Mouse (Mus musculus) ZHBTc4 (cell line): ENCODE measurements around the gene Sh2b1.
A peak's percentile ranks its signal among the peaks of the same experiment; 100 is the strongest.
"Not testable (repeated sequence)": the region's sequence is repeated elsewhere in the genome, so short reads cannot be mapped to it uniquely, and the experiment has no call there.

Experiments
- DNase-seq: peaks from one replicate; pipeline ENCODE4 v3.0.0-alpha.2; 2011; ENCODE audit warnings: low read depth, low spot score

The Sh2b1 gene

DNA sequence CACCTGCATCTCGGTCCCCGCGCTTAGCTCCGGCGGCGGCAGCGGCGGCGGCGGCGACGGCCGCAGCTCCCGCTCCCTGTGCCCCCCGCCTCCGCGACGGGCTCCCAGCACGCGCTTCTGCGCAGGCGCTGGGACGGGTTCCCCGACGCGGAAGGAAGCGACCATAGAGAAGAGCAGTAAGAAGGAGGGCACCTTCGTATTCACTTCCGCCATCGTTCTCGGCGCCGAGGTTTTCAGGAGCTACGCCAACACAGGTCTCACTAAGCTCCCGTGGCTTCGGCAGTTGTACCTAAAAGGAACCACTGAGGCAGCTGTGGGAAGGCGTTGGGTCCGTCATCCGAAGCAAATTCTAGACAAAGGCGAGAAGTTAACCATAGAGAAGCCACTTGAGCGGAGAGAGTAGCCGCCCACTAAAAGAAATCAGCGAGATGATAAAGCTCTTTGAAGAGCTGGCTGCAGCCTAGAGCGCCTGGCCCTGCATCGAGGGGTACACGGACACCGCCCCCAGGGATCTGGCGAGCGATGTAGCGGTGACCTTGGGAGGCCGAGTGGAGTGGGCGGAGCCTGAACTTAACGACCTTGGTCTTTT is at the start of gene Sh2b1:
Gene Sh2b1, minus strand, starts transcription at position 432 of the 589 bp plus-strand sequence.
- peak; percentile 97 for DNase-seq

DNA sequence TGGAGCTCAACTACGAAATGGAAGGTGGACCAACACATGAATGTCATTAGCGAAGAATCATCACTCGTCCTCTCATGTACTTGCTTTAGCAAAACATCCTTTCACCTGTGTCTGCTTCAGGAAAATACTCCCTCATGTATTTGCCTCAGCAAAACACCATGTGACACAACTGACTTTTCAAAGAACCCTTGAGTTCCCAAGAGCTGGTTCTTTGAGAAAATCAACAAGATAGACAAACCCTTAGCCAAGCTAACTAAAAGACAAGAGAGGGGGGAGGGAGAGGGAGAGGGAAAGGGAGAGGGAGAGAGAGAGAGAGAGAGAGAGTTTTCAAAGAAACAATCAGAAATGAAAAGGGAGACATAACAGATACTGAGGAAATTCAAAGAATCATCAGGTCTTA is 48.1 kb upstream of the Sh2b1 start:
- DNase-seq, result no peak

DNA sequence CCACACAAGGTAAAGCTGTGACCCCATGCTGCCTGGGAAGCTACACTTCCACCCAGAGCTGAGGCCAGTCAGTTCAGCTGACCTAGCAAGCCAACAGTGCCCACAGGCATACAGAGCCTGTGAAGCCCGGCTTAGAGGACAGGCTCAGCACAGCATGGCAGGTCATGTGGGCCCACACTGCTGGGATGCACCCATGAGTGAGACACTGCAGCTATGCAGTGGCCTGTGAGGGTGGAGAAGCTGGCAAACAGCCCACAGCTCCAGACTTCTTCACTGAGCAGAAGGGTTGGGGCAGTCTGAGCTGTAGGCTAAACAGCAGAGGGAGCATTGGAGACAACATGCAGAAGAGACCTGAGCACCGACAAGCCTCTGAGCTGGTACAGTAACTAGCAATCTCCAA is 44.3 kb upstream of the Sh2b1 start:
- no peak for DNase-seq

DNA sequence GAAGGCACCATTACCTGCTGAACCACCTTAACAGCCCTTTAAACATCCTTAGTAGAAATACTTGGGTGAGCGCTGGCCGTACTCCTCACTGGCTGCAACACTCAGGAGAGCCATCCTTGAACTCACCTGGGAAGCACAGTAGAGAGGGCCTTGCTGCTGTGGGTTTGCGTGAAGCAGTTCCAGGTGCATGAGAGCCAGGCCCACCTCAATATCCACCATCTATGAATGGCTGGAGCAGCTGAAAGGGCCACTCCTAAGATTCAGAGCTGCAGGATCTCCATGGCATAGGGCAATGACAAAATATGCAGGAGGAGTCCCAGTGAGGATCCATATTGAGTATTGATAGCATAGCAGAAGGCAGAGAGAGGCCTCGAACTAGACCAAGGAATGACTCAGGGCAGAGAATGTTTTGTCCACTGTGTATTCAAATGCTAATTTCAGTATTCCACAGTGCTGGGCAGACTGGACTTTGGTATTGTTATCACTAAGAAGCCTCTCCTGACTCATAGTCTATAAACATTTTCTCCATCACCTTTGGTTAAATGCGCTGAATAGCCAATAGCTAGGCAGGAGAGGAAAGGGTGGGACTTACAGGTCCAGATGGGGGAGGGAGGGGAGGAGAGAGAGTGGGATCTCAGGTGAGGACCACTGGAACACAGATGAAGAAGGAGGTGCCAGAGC is 43.2 kb upstream of the Sh2b1 start:
- no peak for DNase-seq

DNA sequence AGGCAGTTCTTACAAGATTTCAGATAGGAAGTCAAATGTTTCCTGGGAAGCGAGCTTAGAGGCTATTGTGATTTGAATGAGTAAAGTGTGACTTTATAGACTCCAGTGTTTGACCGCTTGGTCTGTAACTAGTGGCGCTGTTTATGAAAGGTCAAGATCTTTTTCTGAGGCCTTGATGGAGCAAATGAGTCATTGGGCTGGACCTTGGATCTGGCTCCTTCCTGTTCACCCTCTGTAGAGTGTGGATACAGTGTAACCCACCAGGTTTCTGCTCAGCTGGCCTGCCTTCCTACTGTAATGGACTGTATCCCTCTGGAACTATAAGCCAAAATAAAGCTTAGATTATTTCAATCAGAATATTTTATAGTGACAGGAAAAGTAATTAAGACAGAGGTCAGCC is 36.1 kb upstream of the Sh2b1 start:
- no peak for DNase-seq

DNA sequence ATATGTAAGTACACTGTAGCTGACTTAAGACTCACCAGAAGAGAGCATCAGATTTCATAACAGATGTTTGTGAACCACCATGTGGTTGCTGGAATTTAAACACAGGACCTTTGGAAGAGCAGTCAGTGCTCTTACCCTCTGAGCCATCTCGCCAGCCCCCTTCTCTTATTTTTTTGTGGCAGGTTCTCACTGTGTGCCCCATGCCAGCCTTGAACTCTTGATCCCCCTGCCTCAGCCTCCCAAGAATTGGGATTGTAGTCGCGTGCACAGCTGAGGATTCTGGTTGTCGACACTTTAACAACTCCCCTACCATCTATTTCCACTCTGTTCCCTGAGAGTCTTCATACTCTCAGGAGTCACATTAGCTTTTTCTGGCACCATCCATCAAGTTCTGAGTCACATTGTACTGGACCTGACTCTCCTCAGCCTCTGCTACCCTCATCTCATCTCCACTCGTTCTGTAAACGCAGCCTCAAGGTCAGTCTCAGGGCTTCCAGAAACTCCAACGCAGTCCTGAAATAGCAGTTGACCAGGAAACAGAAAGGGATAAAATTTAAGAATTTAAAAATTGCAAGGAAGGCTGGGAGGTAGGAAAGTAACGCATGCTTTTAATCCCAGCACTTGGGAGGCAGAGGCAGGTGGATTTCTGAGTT is 32.0 kb upstream of the Sh2b1 start:
- DNase-seq, result no peak

DNA sequence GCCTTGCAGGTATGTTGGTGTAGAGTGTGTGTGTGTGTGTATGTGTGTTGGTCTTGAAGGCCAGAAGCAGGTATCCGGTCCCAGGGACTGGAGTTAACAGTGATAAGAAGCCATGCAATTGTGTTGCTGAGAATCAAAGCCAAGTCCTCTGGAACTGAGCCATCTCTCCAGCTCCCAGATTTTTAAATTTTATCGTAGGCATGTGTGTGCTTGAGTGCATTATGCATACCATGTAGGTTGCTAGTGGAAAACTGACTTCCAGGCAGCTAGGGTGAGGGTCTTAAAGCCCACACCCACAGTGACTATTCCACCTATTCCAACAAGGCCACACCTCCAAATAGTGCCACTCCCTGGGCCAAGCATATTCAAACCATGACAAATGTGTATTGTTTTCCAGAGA is 29.7 kb upstream of the Sh2b1 start:
- peak; percentile 45 for DNase-seq

DNA sequence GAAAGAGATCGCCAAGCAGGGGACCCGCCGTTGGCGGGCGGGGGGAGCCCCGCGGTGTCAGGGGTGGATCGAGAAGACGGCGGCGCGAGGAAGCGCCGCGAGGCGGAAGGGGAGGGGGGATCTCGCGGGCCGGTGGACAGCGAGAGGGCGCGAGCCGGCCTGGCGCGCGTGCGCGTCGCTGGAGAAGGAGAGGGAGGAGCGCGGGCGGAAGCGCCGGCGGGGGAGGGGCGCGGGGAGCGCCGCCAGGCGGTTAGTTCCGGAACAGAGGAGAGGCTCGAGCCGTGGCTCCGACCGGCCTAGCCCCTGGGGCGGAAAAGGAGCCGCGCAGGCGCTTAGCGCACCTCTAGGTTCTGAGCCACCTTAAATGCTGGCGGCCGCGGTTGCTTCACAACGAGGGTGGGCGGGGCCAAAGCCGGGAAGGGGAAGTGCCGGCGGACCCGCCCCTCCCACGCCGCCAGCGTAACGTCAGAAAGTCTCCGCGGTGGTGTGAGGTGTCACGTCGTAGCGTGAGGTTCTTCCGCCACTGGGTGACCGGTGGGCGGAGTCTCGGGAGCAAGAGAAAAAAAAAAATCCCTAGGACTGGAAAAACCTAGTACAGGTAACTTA is 28.2 kb upstream of the Sh2b1 start, which contains the start of gene Atxn2l:
Gene Atxn2l, minus strand, starts transcription at position 165 of the 606 bp plus-strand sequence.
- peak; percentile 100 for DNase-seq

DNA sequence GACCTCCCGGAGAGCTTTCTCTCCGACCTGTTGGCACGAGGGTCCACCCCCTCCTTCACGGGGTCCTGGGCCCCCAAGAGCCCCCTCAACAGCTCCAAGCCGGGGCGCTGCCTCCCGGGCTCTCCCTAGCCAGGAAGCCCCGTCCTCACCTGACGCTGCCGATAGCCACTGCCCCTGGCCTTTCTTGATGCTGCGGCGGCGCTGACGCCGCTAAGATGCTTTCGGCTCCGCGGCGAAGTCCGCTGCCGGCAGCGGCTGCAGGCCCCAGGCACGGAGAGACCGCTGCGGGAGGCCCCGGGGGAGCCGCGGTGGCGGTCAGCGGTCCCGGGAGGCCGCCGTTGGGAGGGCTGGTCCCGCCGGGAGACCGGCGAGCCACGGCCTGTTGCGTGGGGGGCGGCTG is 27.5 kb upstream of the Sh2b1 start:
- DNase-seq, result no peak

DNA sequence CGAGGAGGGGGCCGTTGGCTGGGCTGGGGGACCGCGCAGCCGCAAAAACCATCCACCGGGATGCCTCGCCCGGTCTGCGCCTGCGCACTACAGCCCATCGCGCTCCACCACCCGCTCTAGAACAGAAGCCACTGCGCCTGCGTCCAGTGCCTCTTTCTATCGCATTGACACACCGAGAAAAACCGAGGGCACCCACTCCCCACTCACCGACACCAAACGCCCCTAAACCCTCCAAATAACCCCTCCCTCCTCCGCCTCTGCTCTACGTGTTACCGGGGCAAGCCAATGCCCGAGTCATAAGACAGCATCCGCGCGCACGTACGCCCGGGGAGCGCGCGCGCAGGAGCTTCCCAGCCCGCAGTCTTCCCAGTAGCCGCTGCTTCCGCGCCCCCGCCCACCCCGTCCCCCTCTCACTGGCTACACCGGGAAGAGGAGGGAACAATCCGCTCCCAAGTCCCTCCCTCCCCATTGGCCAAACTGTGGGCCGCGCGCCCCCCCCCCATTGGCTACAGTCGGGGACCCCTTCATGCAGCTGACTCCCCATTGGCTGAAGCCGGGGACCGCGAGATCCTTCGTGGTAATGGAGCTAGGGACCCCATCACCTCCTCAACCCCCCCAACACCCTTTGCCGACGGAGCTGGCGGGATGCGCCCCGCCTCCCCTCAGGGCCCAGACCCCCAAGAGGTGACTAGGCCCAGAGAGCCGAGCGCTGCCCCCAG is 27.0 kb upstream of the Sh2b1 start:
- DNase-seq, result peak; percentile 99

DNA sequence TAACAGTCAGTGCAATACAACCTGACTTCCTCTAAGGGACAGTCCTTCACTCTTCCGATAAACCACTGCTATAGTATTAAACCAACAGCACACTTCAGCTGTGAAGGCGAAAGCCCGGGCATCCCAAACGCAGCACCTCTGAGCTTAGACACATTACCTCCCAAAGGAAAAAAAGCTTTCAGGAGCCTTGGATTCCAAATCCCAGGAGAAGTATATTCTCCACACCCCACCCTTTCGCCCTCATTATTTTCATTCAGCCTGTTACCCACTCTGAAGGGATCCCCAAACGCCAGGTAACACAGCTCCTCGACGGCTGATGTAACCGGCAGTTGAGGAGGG is 26.4 kb upstream of the Sh2b1 start:
- DNase-seq, result no peak

DNA sequence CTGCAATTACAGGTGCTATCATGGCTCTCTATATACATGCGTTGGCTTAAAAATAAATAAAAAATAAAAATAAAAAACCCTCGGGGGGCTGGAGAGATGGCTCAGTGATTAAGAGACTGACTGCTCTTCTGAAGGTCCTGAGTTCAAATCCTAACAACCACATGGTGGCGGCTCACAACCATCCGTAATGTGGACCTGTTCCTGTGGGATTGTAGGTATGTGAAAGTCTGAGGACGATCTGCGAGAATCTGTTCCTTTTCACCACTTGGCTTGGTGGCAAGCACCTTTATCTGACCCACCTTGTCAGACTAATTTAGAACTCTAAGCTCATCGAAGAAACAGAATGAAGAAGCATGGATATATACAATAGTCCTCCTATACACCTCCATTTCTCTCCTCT is 24.2 kb upstream of the Sh2b1 start:
- DNase-seq, result no peak

DNA sequence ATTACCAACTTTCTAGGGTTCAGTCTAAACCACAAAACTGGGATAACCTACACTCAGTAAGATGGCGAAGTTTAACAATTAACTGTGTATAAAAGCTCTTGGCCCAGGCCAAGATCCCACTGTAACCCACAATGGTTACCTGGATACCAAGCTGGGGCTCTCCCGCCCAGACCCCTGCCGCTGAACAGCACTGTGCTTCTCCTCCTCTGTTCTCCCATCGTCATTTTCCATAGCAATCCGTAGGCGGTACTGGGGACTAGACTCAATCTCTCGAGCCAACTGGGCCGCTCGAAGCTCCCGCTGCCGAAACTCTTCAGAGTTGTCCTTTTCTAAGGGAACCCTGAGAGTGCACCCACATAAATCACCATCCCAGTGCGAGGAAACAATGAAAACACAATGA is 22.7 kb upstream of the Sh2b1 start:
- no peak for DNase-seq

DNA sequence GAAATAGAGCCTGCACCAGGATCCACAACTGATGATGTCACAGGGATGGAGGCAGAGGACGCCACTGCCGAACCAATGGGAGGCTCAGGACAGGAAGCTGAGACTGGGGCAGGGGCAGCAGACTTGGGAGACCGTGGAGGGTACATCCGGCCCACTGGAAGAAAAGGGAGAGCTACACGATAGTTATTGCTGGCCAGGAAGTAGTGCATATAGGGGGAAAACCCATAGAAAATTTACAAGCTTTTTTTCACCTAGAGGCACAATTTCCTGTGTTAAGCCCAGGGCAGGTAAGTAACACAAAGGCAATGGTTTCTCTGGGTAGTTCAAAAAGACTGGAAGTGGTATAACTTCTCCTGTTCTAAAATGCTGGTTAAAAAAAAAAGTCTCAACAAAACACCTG is 21.3 kb upstream of the Sh2b1 start:
- no peak for DNase-seq

DNA sequence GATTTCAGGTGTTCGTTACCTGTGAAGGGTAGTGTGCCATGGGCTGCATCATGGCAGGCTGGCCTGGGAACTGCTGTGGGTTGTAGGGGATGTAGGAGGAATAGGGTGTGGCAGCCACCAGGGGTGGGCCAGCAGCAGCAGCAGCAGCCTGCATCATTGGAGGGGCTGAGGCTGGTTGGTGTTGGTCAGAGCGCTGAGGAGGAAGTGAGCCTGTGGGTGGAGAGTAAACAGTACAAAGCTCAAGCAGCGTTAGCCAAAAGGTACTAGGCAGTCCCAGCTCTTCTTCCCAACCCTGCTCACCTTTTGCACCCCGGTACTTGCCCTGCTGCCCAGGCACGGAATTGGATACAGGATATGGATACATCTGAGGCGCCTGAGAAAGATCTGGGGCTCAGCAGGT is 18.9 kb upstream of the Sh2b1 start:
- DNase-seq, result no peak

DNA sequence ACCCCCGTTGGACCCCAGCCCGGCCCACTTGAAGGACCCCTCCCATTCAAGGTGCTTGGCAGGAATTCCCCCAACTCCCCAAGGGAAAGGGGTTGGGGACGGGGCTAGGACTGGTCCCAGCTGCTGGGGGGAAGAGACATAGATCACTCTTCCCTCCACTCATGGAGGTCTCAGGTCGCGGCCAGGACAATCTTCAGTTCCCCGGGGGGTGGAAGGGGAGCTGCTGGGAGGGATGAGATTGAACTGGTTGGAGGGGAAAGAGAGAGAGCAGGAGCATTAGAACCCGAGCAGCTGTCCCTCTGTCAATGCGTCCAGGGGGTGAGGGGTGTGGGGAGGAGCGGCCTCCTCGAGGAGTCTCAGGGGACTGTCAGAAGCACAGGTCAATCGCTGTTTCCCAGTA is 16.7 kb upstream of the Sh2b1 start:
- no peak for DNase-seq

DNA sequence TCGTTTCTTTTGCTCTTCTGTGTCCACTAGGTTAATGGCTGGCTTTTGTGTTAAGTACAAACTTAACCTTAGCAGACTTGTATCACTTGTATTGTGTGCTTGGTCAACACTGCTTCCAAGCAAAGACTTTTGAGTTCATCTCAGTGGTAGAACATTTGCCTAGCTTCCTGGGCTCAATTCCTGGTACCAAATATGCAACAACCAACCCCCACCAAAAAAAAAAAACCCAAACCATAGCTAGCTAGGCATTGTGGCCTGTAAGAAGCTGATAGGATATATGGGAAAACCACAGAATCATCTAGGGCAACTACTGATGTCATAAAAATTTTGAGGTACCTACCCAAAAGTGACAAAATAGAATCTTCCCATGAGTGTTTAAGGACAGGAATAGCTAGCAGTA is 15.8 kb upstream of the Sh2b1 start:
- DNase-seq, result no peak

DNA sequence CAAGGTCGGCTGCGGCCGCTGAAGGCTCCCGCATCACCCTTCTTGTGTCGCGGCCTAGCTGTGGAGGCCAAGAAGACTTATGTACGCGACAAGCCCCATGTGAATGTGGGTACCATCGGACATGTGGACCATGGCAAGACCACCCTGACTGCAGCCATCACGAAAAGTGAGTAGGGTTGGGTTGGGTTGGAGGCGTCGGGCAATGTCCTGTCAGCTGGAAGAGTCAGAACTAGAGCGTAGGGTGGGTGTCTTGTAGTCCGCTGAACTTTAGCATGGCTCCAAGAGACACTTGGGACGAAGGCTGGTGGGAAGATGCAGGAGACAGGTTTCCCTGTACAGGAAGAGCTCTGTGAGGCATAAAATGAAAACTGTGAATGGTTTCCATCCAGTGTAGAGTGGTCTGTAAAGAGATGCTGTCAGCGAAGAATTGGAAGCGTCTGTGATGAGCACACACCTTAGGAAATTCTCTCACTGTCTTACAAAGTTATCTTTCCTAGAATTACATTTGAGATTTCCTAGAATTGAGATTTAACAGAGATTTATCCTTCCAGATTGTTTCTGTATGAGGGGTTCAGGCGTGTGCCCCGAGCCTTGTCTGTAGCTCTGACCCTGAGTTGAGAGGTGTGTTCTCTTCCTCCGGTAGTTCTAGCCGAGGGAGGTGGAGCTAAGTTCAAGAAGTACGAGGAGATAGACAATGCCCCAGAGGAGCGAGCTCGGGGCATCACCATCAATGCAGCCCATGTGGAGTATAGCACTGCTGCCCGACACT is 12.6 kb upstream of the Sh2b1 start:
- DNase-seq, result not testable (repeated sequence)

DNA sequence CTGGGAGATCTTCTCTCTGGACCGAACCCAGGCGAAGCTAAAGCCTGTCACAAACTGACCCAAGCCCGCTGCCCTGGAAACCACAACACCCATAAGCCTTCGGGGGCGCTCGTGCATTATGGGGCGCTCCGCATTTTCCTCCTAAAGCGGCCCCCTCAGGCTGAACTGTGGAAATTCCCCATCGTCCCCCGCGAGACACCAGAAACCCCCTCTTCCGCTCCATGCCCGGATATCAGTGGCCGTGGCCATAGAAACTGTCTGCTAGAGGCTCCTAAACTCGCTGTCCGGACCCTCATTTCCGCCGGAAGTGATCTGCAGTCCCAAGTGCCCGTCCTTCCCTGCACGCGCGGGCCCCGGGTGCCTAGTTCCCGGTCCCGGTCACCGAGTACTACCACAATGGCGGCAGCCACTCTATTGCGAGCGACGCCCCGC is 11.8 kb upstream of the Sh2b1 start, which contains the start of gene Tufm:
Gene Tufm, plus strand, starts transcription at position 310 of the 432 bp plus-strand sequence.
- peak; percentile 95 for DNase-seq

DNA sequence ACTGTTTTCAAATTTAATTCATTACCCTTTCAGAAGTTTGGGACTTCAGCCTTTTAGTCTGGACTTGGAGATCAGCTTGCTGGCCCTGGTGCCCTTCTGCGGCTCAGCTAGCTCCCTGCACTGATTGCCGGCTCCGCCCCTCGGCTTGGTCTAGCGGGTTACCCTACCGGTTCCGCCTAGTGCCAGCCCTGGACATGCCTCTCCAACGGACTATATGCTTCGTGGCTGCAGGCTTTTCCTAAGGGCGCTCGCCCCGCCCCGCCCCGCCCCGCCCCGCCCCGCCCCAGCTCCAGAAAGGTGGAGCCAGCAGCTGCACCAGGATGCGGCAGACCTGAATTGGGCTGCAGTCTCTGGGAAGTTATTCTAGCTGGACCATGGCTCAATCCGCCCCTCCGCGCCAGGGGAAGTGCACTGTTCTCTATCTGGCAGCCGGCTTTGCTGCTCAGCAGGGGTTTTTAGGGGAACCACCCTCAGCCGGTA is 7.2 kb upstream of the Sh2b1 start:
- DNase-seq, result peak; percentile 97

DNA sequence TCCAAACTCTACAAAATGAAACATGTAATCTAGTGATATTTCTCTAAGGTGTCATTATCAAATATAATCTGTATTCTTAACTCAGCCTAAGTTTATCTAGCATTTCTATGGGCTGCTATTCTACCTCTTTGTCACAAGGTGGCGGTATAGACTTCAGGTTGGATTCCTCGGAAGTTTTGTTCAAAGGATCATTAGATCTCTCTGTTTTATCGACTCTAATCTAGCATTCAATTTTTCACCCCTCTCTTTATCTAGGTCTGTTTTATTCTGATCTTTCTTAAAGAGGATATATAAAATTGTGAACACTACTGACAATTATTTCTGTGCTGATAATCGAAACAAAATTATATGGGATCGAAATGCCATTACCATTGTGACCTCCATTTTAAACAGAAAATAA is 6.5 kb upstream of the Sh2b1 start:
- peak; percentile 41 for DNase-seq
